Mouse (Mus musculus): Measurements from ENCODE around the gene Psmd6. TPM values are rescaled to one million over a fixed set of nuclear protein-coding genes. Genes with fewer than 3 reads are reported as not detected.

Psmd6 gene
- polyA plus RNA-seq, 1 experiment = 134 TPM

DNA sequence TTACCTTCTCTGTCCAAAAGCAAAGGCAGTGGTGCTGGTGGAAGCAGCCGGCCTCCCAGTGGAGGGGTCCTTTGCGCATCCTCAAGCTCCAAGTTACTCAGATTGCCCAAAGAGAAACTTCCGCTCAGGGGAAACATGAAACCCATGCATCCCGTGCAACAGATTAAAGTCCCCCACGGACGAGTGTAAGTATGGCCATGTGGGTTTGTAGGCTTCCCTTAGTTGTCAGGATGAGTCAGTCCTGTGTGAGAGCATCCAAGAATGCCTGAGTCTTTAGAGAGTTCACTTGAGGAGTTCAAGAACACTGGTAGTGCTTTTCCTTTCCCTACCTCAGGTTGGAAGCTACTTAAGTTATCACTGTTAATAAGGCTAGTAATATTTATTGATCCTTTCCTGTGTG, 33.4 kb downstream of the Psmd6 start:
- Histone ChIP-seq H3K4me3 (ENCODE audit: insufficient read depth, low read length) (no peak overlapping the region), H3K27ac (ENCODE audit: insufficient read depth, low read length) (no peak overlapping the region), H3K4me1 (ENCODE audit: control insufficient read depth, insufficient read depth, low read length) (0 out of 2 replicates have a peak, but pooled peaks cover 3% of the 10 kb centered on the region)
- no peak for TF ChIP-seq CTCF (IDR thresholded peaks at IDR 0.05; ENCODE audit: borderline replicate concordance, insufficient read depth, low read length)
- no peak for TF ChIP-seq POLR2A (IDR thresholded peaks at IDR 0.05; ENCODE audit: low read depth, low read length)

- TF ChIP-seq CTCF (IDR thresholded peaks at IDR 0.05; ENCODE audit: borderline replicate concordance, insufficient read depth, low read length) (no peak), POLR2A (IDR thresholded peaks at IDR 0.05; ENCODE audit: low read depth, low read length) (no peak)
- Histone ChIP-seq H3K4me3 (ENCODE audit: insufficient read depth, low read length) (no peak overlapping the region), H3K27ac (ENCODE audit: insufficient read depth, low read length) (no peak overlapping the region), H3K4me1 (ENCODE audit: control insufficient read depth, insufficient read depth, low read length) (0 out of 2 replicates have a peak, but pooled peaks cover 3% of the 10 kb centered on the region)
These were observed 34.0 kb downstream of the Psmd6 start for GRCm38 (mm10) chr14:14086711-14087263.

DNA sequence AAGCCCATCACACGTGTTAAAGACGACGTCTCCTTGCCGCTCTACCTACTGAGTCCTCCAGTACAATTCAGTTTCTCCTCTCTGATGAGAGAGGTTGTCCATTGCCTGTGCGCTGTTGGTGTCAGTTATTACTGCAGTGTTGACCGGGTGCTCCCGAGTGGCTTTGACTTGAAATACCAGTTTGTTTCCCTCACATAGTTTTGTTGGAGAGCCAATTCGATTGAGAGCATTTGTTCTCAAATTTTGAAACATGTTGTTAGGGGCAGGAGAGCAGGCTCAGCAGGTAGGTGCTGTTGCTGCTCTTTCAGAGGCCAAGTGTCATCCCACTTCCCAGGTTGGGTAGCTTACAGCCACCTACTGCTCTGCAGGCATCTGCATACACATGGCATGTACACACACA, 37.0 kb downstream of the Psmd6 start:
- H3K27ac ChIP-seq (ENCODE audit: insufficient read depth, low read length) = no peak overlapping the region
- 0 out of 2 replicates have a peak, but pooled peaks cover 3% of the 10 kb centered on the region for H3K4me1 ChIP-seq (ENCODE audit: control insufficient read depth, insufficient read depth, low read length)
- no peak overlapping the region for H3K4me3 ChIP-seq (ENCODE audit: insufficient read depth, low read length)
- no peak for TF ChIP-seq POLR2A (IDR thresholded peaks at IDR 0.05; ENCODE audit: low read depth, low read length)
- no peak for TF ChIP-seq CTCF (IDR thresholded peaks at IDR 0.05; ENCODE audit: borderline replicate concordance, insufficient read depth, low read length)

GRCm38 (mm10) chr14:14080604-14081194, 40.1 kb downstream of the Psmd6 start:
- Histone ChIP-seq H3K27ac (ENCODE audit: insufficient read depth, low read length) (no peak overlapping the region), H3K4me1 (ENCODE audit: control insufficient read depth, insufficient read depth, low read length) (no peaks in the 10 kb centered on the region), H3K4me3 (ENCODE audit: insufficient read depth, low read length) (no peak overlapping the region)
- no peak for TF ChIP-seq POLR2A (IDR thresholded peaks at IDR 0.05; ENCODE audit: low read depth, low read length)
- no peak for TF ChIP-seq CTCF (IDR thresholded peaks at IDR 0.05; ENCODE audit: borderline replicate concordance, insufficient read depth, low read length)

GRCm38 (mm10) chr14:14071456-14071855, 49.3 kb downstream of the Psmd6 start:
- Histone ChIP-seq H3K27ac (ENCODE audit: insufficient read depth, low read length) (no peak overlapping the region), H3K4me1 (ENCODE audit: control insufficient read depth, insufficient read depth, low read length) (no peaks in the 10 kb centered on the region), H3K4me3 (ENCODE audit: insufficient read depth, low read length) (no peak overlapping the region)
- TF ChIP-seq POLR2A (IDR thresholded peaks at IDR 0.05; ENCODE audit: low read depth, low read length) = no peak
- TF ChIP-seq CTCF (IDR thresholded peaks at IDR 0.05; ENCODE audit: borderline replicate concordance, insufficient read depth, low read length) = no peak

- no peak overlapping the region for H3K27ac ChIP-seq (ENCODE audit: insufficient read depth, low read length)
- no peaks in the 10 kb centered on the region for H3K4me1 ChIP-seq (ENCODE audit: control insufficient read depth, insufficient read depth, low read length)
- no peak overlapping the region for H3K4me3 ChIP-seq (ENCODE audit: insufficient read depth, low read length)
- TF ChIP-seq CTCF (IDR thresholded peaks at IDR 0.05; ENCODE audit: borderline replicate concordance, insufficient read depth, low read length) (no peak), POLR2A (IDR thresholded peaks at IDR 0.05; ENCODE audit: low read depth, low read length) (no peak)
These were observed 50.1 kb downstream of the Psmd6 start for GRCm38 (mm10) chr14:14070541-14071315.

DNA sequence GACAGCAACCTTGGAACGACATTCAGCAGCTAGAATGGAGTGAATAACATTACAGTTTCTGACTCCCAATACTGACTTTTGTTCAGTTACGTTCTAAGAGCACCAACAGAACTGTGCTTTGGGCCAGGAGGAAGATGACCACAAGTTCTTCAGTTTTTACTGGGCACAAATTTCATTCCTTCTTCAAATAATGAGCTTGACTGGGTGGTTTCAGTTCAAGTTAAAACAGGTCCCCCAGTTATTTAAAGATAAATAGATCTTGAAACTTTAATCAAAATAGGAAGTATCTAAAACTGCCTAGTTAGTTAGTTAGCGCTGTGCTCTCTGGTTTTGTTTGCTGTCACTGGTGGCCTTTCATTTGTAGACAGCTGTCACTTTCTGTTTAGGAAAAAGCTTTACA, 52.2 kb downstream of the Psmd6 start:
- H3K4me1 ChIP-seq (ENCODE audit: control insufficient read depth, insufficient read depth, low read length) = no peaks in the 10 kb centered on the region
- H3K4me3 ChIP-seq (ENCODE audit: insufficient read depth, low read length) = no peak overlapping the region
- no peak for TF ChIP-seq POLR2A (IDR thresholded peaks at IDR 0.05; ENCODE audit: low read depth, low read length)
- no peak for TF ChIP-seq CTCF (IDR thresholded peaks at IDR 0.05; ENCODE audit: borderline replicate concordance, insufficient read depth, low read length)
- H3K27ac ChIP-seq (ENCODE audit: insufficient read depth, low read length) = no peak overlapping the region

GRCm38 (mm10) chr14:14067648-14068472, 52.9 kb downstream of the Psmd6 start:
- Histone ChIP-seq H3K4me3 (ENCODE audit: insufficient read depth, low read length) (no peak overlapping the region), H3K27ac (ENCODE audit: insufficient read depth, low read length) (no peak overlapping the region), H3K4me1 (ENCODE audit: control insufficient read depth, insufficient read depth, low read length) (no peaks in the 10 kb centered on the region)
- TF ChIP-seq CTCF (IDR thresholded peaks at IDR 0.05; ENCODE audit: borderline replicate concordance, insufficient read depth, low read length) (no peak), POLR2A (IDR thresholded peaks at IDR 0.05; ENCODE audit: low read depth, low read length) (no peak)

GRCm38 (mm10) chr14:14066241-14066640, 54.5 kb downstream of the Psmd6 start:
- H3K27ac ChIP-seq (ENCODE audit: insufficient read depth, low read length) = no peak overlapping the region
- no peak overlapping the region for H3K4me3 ChIP-seq (ENCODE audit: insufficient read depth, low read length)
- no peak for TF ChIP-seq POLR2A (IDR thresholded peaks at IDR 0.05; ENCODE audit: low read depth, low read length)
- no peak for TF ChIP-seq CTCF (IDR thresholded peaks at IDR 0.05; ENCODE audit: borderline replicate concordance, insufficient read depth, low read length)
- H3K4me1 ChIP-seq (ENCODE audit: control insufficient read depth, insufficient read depth, low read length) = no peaks in the 10 kb centered on the region

All from embryonic fibroblast, embryonic 13.5 days (primary cell).